Mouse (Mus musculus) small intestine, adult 2 months (tissue): ENCODE measurements around the gene Il12a.

Experiments
- CTCF ChIP-seq: fragments of 200-500 bp; IDR thresholded peaks from 2 replicates; pipeline ENCODE4 v1.5.1; 2012; ENCODE audit warnings: low read depth, mild to moderate bottlenecking, control low read depth, inconsistent platforms, low read length, moderate library complexity, mixed read lengths; ENCODE audit not compliant: insufficient replicate concordance, insufficient read length; ENCODE audit errors: extremely low read depth
- POLR2A ChIP-seq: fragments of 200-500 bp; IDR thresholded peaks from 2 replicates; pipeline ENCODE4 v1.6.1; 2012; ENCODE audit warnings: low read depth, mild to moderate bottlenecking, control low read depth, inconsistent platforms, low read length, moderate library complexity

DNA sequence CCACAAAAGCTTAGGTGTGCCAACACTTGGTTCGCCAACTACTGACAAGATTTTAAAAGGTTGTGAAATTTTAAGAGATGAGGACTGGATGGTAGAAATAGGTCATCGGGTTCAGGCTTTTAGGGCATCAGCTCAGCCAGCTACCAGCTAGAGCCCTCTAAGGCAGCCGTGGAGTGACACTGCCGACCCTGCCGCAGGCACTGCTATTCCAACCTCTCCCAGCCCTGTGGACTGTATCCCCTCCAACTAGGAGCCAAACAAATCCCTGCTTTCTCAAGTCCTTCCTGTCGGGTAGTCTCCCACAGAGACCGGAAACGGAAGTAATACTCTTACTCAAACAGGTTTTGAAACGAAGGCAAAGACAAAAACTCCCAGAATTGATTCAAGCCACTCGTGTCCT lies 15.9 kb downstream of the Il12a start:
- TF ChIP-seq POLR2A, result no peak
- TF ChIP-seq CTCF, result no peak
